Mouse (Mus musculus) G1E (cell line): ENCODE measurements at regions not wholly inside any gene's neighbourhood (a gene's known extent, or its start where the extent isn't known, plus 50 kb on each side); places are given as distances from the start of the nearest gene placed in this dataset.

Source experiments
- CTCF ChIP-seq: IDR thresholded peaks from 2 replicates; pipeline ENCODE4 v1.5.1; 2012; ENCODE audit warnings: low read depth, low read length, inconsistent platforms, mixed read lengths
- GATA1 ChIP-seq: IDR thresholded peaks from 2 replicates; pipeline ENCODE4 v1.6.1; 2012; ENCODE audit warnings: borderline replicate concordance, low read length, inconsistent platforms, mixed read lengths
- GATA2 ChIP-seq: IDR thresholded peaks from 2 replicates; pipeline ENCODE4 v1.6.1; 2012; ENCODE audit warnings: low read depth, low read length, inconsistent platforms, borderline replicate concordance
- TAL1 ChIP-seq: conservative IDR thresholded peaks from 2 replicates; pipeline ENCODE4 v1.6.1; 2012; ENCODE audit warnings: low read depth, low read length, inconsistent platforms, mixed read lengths

GRCm38 (mm10) chr9:101710611-101711071 lies 151.0 kb upstream of the 9630041A04Rik start:
- TF ChIP-seq GATA1 (no peak), CTCF (no peak), TAL1 (no peak), GATA2 (no peak)
